Mouse (Mus musculus) CH12.LX (cell line): ENCODE results near the gene Bri3. TPM values are rescaled to one million over a fixed set of nuclear protein-coding genes. Genes with fewer than 3 reads are reported as not detected.

Experiments used
- DNase-seq: peaks from one replicate; pipeline ENCODE4 v3.0.0-alpha.2; 2013; ENCODE audit errors: extremely low read depth
- H3K27ac ChIP-seq: 2 replicates; pipeline ENCODE4 v1.5.1; 2012; ENCODE audit warnings: low read depth, mild to moderate bottlenecking, control low read depth, moderate library complexity; ENCODE audit not compliant: insufficient read depth
- H3K27me3 ChIP-seq: replicated peaks from 2 replicates; pipeline ENCODE3; 2012; ENCODE audit warnings: inconsistent platforms
- H3K36me3 ChIP-seq, 2 experiments: replicated peaks in 1 of 2; 2 replicates each; pipeline versions ENCODE3 to v1.6.1; 2012; ENCODE audit warnings: inconsistent platforms in 1 of 2, low read length in 1 of 2, mild to moderate bottlenecking in 1 of 2, mixed read lengths in 1 of 2, moderate library complexity in 1 of 2; ENCODE audit not compliant: control insufficient read depth in 1 of 2, insufficient read depth in 1 of 2
- H3K4me1 ChIP-seq, 2 experiments: 2 replicates each; pipeline ENCODE4 v1.6.1; 2012; ENCODE audit warnings: inconsistent platforms in 1 of 2, moderate library complexity in 1 of 2; ENCODE audit not compliant: insufficient read depth in 2 of 2, control insufficient read depth in 1 of 2
- H3K4me2 ChIP-seq: 2 replicates; pipeline ENCODE4 v1.6.1; 2012; ENCODE audit warnings: low read depth, mild to moderate bottlenecking, control low read depth; ENCODE audit not compliant: poor library complexity, insufficient read depth, severe bottlenecking
- H3K4me3 ChIP-seq, 3 experiments: fragments of 150-350 bp in 1 of 3; sonication (generic) in 1 of 3; replicated peaks in 1 of 3; 2 replicates each; pipeline versions ENCODE3 to v1.5.1; 2011 to 2012; ENCODE audit warnings: low read depth in 2 of 3, low read length in 2 of 3, mild to moderate bottlenecking in 2 of 3, moderate library complexity in 2 of 3, control low read depth in 1 of 3, improper control_type of control experiment in 1 of 3, inconsistent platforms in 1 of 3, mixed read lengths in 1 of 3; ENCODE audit not compliant: poor library complexity in 1 of 3
- H3K79me2 ChIP-seq: replicated peaks from 2 replicates; pipeline ENCODE4 v1.6.1; 2012; ENCODE audit warnings: mild to moderate bottlenecking, moderate library complexity; ENCODE audit not compliant: control insufficient read depth, poor library complexity, insufficient read depth, severe bottlenecking; ENCODE audit errors: extremely low read depth
- H3K9ac ChIP-seq: 2 replicates; pipeline ENCODE4 v1.6.1; 2012; ENCODE audit warnings: low read depth, mild to moderate bottlenecking, control low read depth, moderate library complexity; ENCODE audit not compliant: insufficient read depth
- H3K9me3 ChIP-seq: replicated peaks from 2 replicates; pipeline ENCODE3; 2012; ENCODE audit warnings: low read length, inconsistent platforms, mixed read lengths
- BHLHE40 ChIP-seq: IDR thresholded peaks from 2 replicates; pipeline ENCODE4 v1.6.1; 2011; ENCODE audit warnings: mild to moderate bottlenecking, low read depth, low read length, improper control_type of control experiment
- CHD1 ChIP-seq: IDR thresholded peaks from 2 replicates; pipeline ENCODE4 v1.6.1; 2012; ENCODE audit warnings: low read depth, low read length, improper control_type of control experiment, inconsistent platforms
- ELF1 ChIP-seq: IDR thresholded peaks from 2 replicates; pipeline ENCODE4 v1.6.1; 2014; ENCODE audit warnings: low read depth, mild to moderate bottlenecking, inconsistent platforms, low read length, improper control_type of control experiment
- EP300 ChIP-seq: IDR thresholded peaks from 2 replicates; pipeline ENCODE4 v1.6.1; 2011; ENCODE audit warnings: low read length, improper control_type of control experiment
- ETS1 ChIP-seq: conservative IDR thresholded peaks from 2 replicates; pipeline ENCODE4 v1.6.1; 2012; ENCODE audit warnings: low read depth, mild to moderate bottlenecking, inconsistent platforms, low read length, improper control_type of control experiment, moderate library complexity
- GABPA ChIP-seq: IDR thresholded peaks from 2 replicates; pipeline ENCODE4 v1.6.1; 2012; ENCODE audit warnings: low read depth, low read length, improper control_type of control experiment, inconsistent platforms; ENCODE audit not compliant: insufficient replicate concordance
- HCFC1 ChIP-seq: IDR thresholded peaks from 2 replicates; pipeline ENCODE4 v1.6.1; 2012; ENCODE audit warnings: low read depth, mild to moderate bottlenecking, inconsistent platforms, low read length, improper control_type of control experiment
- JUN ChIP-seq: IDR thresholded peaks from 2 replicates; pipeline ENCODE4 v1.6.1; 2011; ENCODE audit warnings: low read depth, mild to moderate bottlenecking, low read length, improper control_type of control experiment, moderate library complexity; ENCODE audit not compliant: insufficient read depth
- JUND ChIP-seq: conservative IDR thresholded peaks from 2 replicates; pipeline ENCODE4 v1.6.1; 2011; ENCODE audit warnings: low read depth, low read length, improper control_type of control experiment
- KAT2A ChIP-seq: IDR thresholded peaks from 2 replicates; pipeline ENCODE4 v1.6.1; 2012; ENCODE audit warnings: low read length, improper control_type of control experiment, inconsistent platforms; ENCODE audit not compliant: insufficient replicate concordance
- MAX ChIP-seq: IDR thresholded peaks from 2 replicates; pipeline ENCODE4 v1.6.1; 2011; ENCODE audit warnings: low read length, improper control_type of control experiment
- MAZ ChIP-seq: IDR thresholded peaks from 2 replicates; pipeline ENCODE4 v1.6.1; 2012; ENCODE audit warnings: low read depth, mild to moderate bottlenecking, inconsistent platforms, low read length, improper control_type of control experiment, moderate library complexity
- MXI1 ChIP-seq: IDR thresholded peaks from 2 replicates; pipeline ENCODE4 v1.6.1; 2011; ENCODE audit warnings: mild to moderate bottlenecking, low read depth, low read length, improper control_type of control experiment
- NELFE ChIP-seq: IDR thresholded peaks from 2 replicates; pipeline ENCODE4 v1.6.1; 2011; ENCODE audit warnings: low read depth, low read length, improper control_type of control experiment
- NRF1 ChIP-seq: IDR thresholded peaks from 2 replicates; pipeline ENCODE4 v1.6.1; 2014; ENCODE audit warnings: low read depth, mild to moderate bottlenecking, inconsistent platforms, low read length, improper control_type of control experiment, moderate library complexity
- PAX5 ChIP-seq: IDR thresholded peaks from 2 replicates; pipeline ENCODE4 v1.6.1; 2012; ENCODE audit warnings: low read length, inconsistent platforms, mixed read lengths
- RAD21 ChIP-seq: IDR thresholded peaks from 2 replicates; pipeline ENCODE4 v1.6.1; 2011; ENCODE audit warnings: low read depth, mild to moderate bottlenecking, low read length, improper control_type of control experiment, moderate library complexity
- RCOR1 ChIP-seq: conservative IDR thresholded peaks from 2 replicates; pipeline ENCODE4 v1.6.1; 2012; ENCODE audit warnings: low read depth, mild to moderate bottlenecking, inconsistent platforms, low read length, improper control_type of control experiment
- TBP ChIP-seq: conservative IDR thresholded peaks from 2 replicates; pipeline ENCODE4 v1.6.1; 2011; ENCODE audit warnings: low read depth, low read length, improper control_type of control experiment
- TCF12 ChIP-seq: IDR thresholded peaks from 2 replicates; pipeline ENCODE4 v1.6.1; 2014; ENCODE audit warnings: low read depth, mild to moderate bottlenecking, inconsistent platforms, low read length, improper control_type of control experiment
- UBTF ChIP-seq: IDR thresholded peaks from 2 replicates; pipeline ENCODE4 v1.6.1; 2012; ENCODE audit warnings: low read depth, mild to moderate bottlenecking, inconsistent platforms, low read length, improper control_type of control experiment, moderate library complexity
- USF2 ChIP-seq: conservative IDR thresholded peaks from 2 replicates; pipeline ENCODE4 v1.6.1; 2011; ENCODE audit warnings: low read depth, low read length, improper control_type of control experiment
- ZKSCAN1 ChIP-seq: IDR thresholded peaks from 2 replicates; pipeline ENCODE4 v1.6.1; 2012; ENCODE audit warnings: low read depth, inconsistent platforms, low read length, improper control_type of control experiment, borderline replicate concordance
- ZMIZ1 ChIP-seq: IDR thresholded peaks from 2 replicates; pipeline ENCODE4 v1.6.1; 2012; ENCODE audit warnings: low read depth, mild to moderate bottlenecking, inconsistent platforms, low read length, improper control_type of control experiment
- dilution Hi-C: fragments of 300-500 bp; cut with MboI; formaldehyde crosslinking; loops from 2 replicates; pipeline ENCODE4 v1.14.3; 2020; ENCODE audit warnings: low sequenced_read_pairs; ENCODE audit not compliant: extremely low pct_unique_long_range_greater_than_20kb, extremely low pct_ligation_motif_present
- in situ Hi-C: fragments of 300-500 bp; cut with MboI; formaldehyde crosslinking; loops from 3 replicates; pipeline ENCODE4 v1.14.3; 2019; ENCODE audit warnings: low sequenced_read_pairs, low pct_ligation_motif_present, low pct_unique_long_range_greater_than_20kb, mixed read lengths
- polyA plus RNA-seq: library from polyadenylated mRNA; unstranded; fragments of >175 nt; gene quantifications from 2 replicates; pipeline ENCODE4 v1.2.1, GENCODE M21; 2012; ENCODE audit warnings: low read depth; ENCODE audit not compliant: insufficient read length
- total RNA-seq, 2 experiments: library from RNA; depleted of rRNA; stranded (reverse); fragments of 300-350 nt in 1 of 2; fragments of >200 nt in 1 of 2; gene quantifications; 2 replicates each; pipeline ENCODE4 v1.2.3; 2012 to 2014

Gene Bri3
- total and polyA plus RNA-seq, 3 experiments = 9.3 to 41.7 (median 20.3) TPM

DNA sequence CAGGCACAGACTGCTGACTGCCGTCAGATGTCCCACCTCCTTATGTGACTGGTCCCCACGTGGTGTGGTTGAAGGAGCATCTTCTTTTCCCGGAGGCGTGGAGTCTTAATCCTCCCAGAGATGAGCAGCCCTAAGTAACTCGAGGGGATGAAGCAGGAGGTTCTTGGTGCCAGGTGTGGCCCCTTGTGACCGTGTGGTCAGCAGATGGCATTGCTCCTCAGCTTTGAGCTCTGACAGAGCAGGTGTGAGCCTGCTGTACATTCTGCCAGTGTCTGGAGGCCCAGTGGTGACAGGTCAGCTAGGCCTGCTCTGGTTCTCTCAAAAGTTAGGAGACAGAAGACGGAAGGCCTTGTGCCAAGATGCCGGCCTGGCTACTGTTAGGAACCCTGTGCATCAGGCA, 16.2 kb downstream of the Bri3 start:
- H3K9me3 ChIP-seq = no peaks in the 10 kb centered on the region
- no peak overlapping the region for H3K9ac ChIP-seq
- H3K4me1 ChIP-seq = peaks cover 3 to 55% of the 10 kb centered on the region in 2 experiments; a peak in 3 of 4 replicates
- no peaks in the 10 kb centered on the region for H3K27me3 ChIP-seq
- DNase-seq = no peak
- in situ Hi-C loops = no loop called here
- TF ChIP-seq HCFC1 (no peak), MAX (no peak)
- dilution Hi-C loops = no loop called here
- H3K27ac ChIP-seq = no peak overlapping the region
- no peaks in the 10 kb centered on the region for H3K79me2 ChIP-seq
- peaks cover 8 to 79% of the 10 kb centered on the region in 2 experiments for H3K36me3 ChIP-seq
- no peak overlapping the region for H3K4me3 ChIP-seq
- no peak overlapping the region for H3K4me2 ChIP-seq

DNA sequence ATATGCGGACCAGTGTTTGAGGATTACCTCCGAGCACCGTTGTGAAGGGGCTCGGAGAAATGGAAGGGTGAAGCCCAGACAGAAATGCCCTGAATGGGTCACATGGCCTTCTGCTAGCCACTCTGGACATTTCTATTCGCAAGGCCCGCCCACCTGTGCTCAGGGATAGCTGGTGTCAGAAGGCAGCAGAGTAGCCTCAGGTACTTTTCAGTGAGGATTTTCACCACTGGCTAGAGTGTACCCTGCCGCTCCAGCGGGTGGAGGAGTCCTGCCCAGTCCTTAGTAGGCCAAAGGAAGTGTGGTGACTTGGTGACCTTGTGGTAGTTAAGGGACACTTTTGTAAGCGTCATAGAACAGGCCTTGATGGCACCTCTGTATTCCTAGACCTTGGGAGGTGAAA, 17.1 kb downstream of the Bri3 start:
- no peaks in the 10 kb centered on the region for H3K79me2 ChIP-seq
- dilution Hi-C loops = no loop called here
- peaks cover 3 to 52% of the 10 kb centered on the region in 2 experiments; a peak in 3 of 4 replicates for H3K4me1 ChIP-seq

DNA sequence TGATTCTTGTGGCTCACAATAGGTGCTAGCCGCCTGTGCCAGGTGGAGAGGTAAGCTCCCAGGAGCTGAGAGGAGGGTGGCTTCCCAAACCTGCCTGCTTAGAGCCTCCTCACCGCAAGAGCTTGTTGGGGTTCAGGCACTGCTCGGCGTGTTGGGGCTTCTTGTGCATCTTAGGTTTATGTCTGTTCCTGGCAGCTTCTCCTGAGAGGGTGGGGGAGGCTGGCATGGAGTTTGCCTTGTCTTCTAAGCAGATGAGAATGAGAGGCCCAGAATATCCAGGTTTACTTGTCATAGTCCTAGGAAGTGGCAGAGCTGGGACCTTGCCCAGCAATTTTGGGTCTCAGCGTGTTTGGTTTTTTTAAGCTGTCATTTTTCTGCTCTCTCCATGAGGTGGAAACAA, 17.6 kb downstream of the Bri3 start:
- H3K4me3 ChIP-seq = no peak overlapping the region
- TF ChIP-seq ETS1 (no peak), JUND (no peak), BHLHE40 (no peak), UBTF (no peak), NRF1 (no peak), CHD1 (no peak), ZKSCAN1 (no peak), NELFE (no peak), MAZ (no peak), RCOR1 (no peak), TCF12 (no peak), JUN (no peak), GABPA (no peak)
- dilution Hi-C loops = no loop called here
- DNase-seq = no peak
- H3K9me3 ChIP-seq = no peaks in the 10 kb centered on the region
- no peak overlapping the region for H3K4me2 ChIP-seq
- no peak overlapping the region for H3K9ac ChIP-seq
- no peaks in the 10 kb centered on the region for H3K79me2 ChIP-seq
- H3K27ac ChIP-seq = no peak overlapping the region
- H3K4me1 ChIP-seq = peaks cover 3 to 46% of the 10 kb centered on the region in 2 experiments; a peak in 3 of 4 replicates
- in situ Hi-C loops = no loop called here
- H3K36me3 ChIP-seq = peaks cover 8 to 89% of the 10 kb centered on the region in 2 experiments
- no peaks in the 10 kb centered on the region for H3K27me3 ChIP-seq

More for the DNA sequence above, 17.1 kb downstream of the Bri3 start:
- H3K27ac ChIP-seq = no peak overlapping the region
- DNase-seq = no peak
- H3K36me3 ChIP-seq = peaks cover 8 to 86% of the 10 kb centered on the region in 2 experiments
- H3K4me2 ChIP-seq = no peak overlapping the region
- TF ChIP-seq PAX5 (no peak), NRF1 (no peak), MAX (no peak), RAD21 (no peak), CHD1 (no peak), TBP (no peak), GABPA (no peak), MXI1 (no peak), USF2 (no peak), JUND (no peak), EP300 (no peak), ELF1 (no peak), KAT2A (no peak), ZMIZ1 (no peak), MAZ (no peak)
- H3K4me3 ChIP-seq = no peak overlapping the region
- no peaks in the 10 kb centered on the region for H3K9me3 ChIP-seq
- no peak overlapping the region for H3K9ac ChIP-seq
- H3K27me3 ChIP-seq = no peaks in the 10 kb centered on the region
- in situ Hi-C loops = no loop called here
